Mouse (Mus musculus) liver, embryonic 14.5 days (tissue): ENCODE measurements at regions not wholly inside any gene's neighbourhood (a gene's known extent, or its start where the extent isn't known, plus 50 kb on each side); places are given as distances from the start of the nearest gene placed in this dataset.
A peak's percentile ranks its signal among the peaks of the same experiment; 100 is the strongest.

Experiments
- ATAC-seq: fragments of 200-750 bp; cut with Nextera tagmentation; 2 replicates; pipeline ENCODE4 v1.8.0; 2017; ENCODE audit warnings: moderate number of reproducible peaks, mild to moderate bottlenecking, moderate library complexity; ENCODE audit not compliant: insufficient read depth
- DNase-seq, 3 experiments: peaks; one replicate each; pipeline ENCODE4 v3.0.0-alpha.2; 2012 to 2013; ENCODE audit warnings: low read depth in 3 of 3, low spot score in 3 of 3
- H3K27ac ChIP-seq: fragments of 300-500 bp; sonication (generic); 2 replicates; pipeline ENCODE4 v1.5.1; 2014; ENCODE audit warnings: moderate library complexity, mild to moderate bottlenecking, control low read depth, inconsistent platforms
- H3K27me3 ChIP-seq: fragments of 300-500 bp; sonication (generic); 2 replicates; pipeline ENCODE4 v1.6.1; 2014; ENCODE audit warnings: mild to moderate bottlenecking, low read length, moderate library complexity; ENCODE audit not compliant: control insufficient read depth, insufficient read depth
- H3K36me3 ChIP-seq: fragments of 300-500 bp; sonication (generic); replicated peaks from 2 replicates; pipeline ENCODE4 v1.6.1; 2014; ENCODE audit warnings: low read depth; ENCODE audit not compliant: control insufficient read depth, insufficient read depth
- H3K4me1 ChIP-seq, 2 experiments: fragments of 200-500 bp in 1 of 2; fragments of 300-500 bp in 1 of 2; sonication (generic) in 1 of 2; replicated peaks; 2 replicates each; pipeline ENCODE4 v1.6.1; 2012 to 2014; ENCODE audit warnings: antibody characterized with exemption in 1 of 2, inconsistent platforms in 1 of 2, low read length in 1 of 2; ENCODE audit not compliant: control insufficient read depth in 2 of 2, insufficient read depth in 2 of 2
- H3K4me2 ChIP-seq: fragments of 300-500 bp; sonication (generic); 2 replicates; pipeline ENCODE4 v1.6.1; 2014; ENCODE audit warnings: low read depth, mild to moderate bottlenecking, control low read depth, moderate library complexity
- H3K4me3 ChIP-seq, 2 experiments: fragments of 200-500 bp in 1 of 2; fragments of 300-500 bp in 1 of 2; sonication (generic) in 1 of 2; 2 replicates each; pipeline ENCODE4 v1.5.1; 2012 to 2014; ENCODE audit warnings: low read depth in 2 of 2, low read length in 2 of 2, mild to moderate bottlenecking in 2 of 2, control low read depth in 1 of 2, inconsistent platforms in 1 of 2, moderate library complexity in 1 of 2; ENCODE audit not compliant: insufficient read depth in 1 of 2
- H3K9ac ChIP-seq: fragments of 300-500 bp; sonication (generic); replicated peaks from 2 replicates; pipeline ENCODE4 v1.6.1; 2014; ENCODE audit warnings: mild to moderate bottlenecking, control low read depth, moderate library complexity
- H3K9me3 ChIP-seq: fragments of 300-500 bp; sonication (generic); 2 replicates; pipeline ENCODE4 v1.6.1; 2016; ENCODE audit warnings: low read length, mixed read lengths; ENCODE audit not compliant: control insufficient read depth
- CTCF ChIP-seq: IDR thresholded peaks from 2 replicates; pipeline ENCODE4 v1.5.1; 2016; ENCODE audit warnings: antibody characterized with exemption, low read depth, control low read depth
- EP300 ChIP-seq: IDR thresholded peaks from 2 replicates; pipeline ENCODE4 v1.6.1; 2016; ENCODE audit warnings: antibody characterized with exemption, low read depth
- WGBS: fragments of 180-500 bp; shearing (Covaris S2); extraction: QIAGEN DNeasy Blood & Tissue Kit; methylation state at CpG from one replicate; pipeline ENCODE4 v1.1.7; 2014; ENCODE audit not compliant: insufficient replicate concordance; 5-methylcytosine and 5-hydroxymethylcytosine counted together

GRCm38 (mm10) chr1:14589905-14590304 lies 1503.2 kb downstream of the 4930444P10Rik start:
- no peak overlapping the region for H3K4me3 ChIP-seq
- H3K9ac ChIP-seq: no peak overlapping the region
- H3K36me3 ChIP-seq: no peaks in the 10 kb centered on the region
- no peaks in the 10 kb centered on the region for H3K4me1 ChIP-seq
- H3K27me3 ChIP-seq: no peaks in the 10 kb centered on the region
- H3K27ac ChIP-seq: no peak overlapping the region
- no peak for ATAC-seq
- TF ChIP-seq EP300 (no peak), CTCF (no peak)
- WGBS: 63% methylated on average over 5 of the region's 5 CpGs
- no peak for DNase-seq
- no peaks in the 10 kb centered on the region for H3K9me3 ChIP-seq
- no peak overlapping the region for H3K4me2 ChIP-seq

GRCm38 (mm10) chr1:14579376-14579775 lies 1513.7 kb downstream of the 4930444P10Rik start:
- Histone ChIP-seq H3K27ac (no peak overlapping the region), H3K9me3 (no peaks in the 10 kb centered on the region), H3K4me2 (no peak overlapping the region), H3K36me3 (no peaks in the 10 kb centered on the region), H3K4me1 (no peaks in the 10 kb centered on the region), H3K9ac (no peak overlapping the region), H3K4me3 (no peak overlapping the region), H3K27me3 (no peaks in the 10 kb centered on the region)
- ATAC-seq (no peak), DNase-seq (no peak)
- 13% methylated on average over 1 of the region's 1 CpGs for WGBS
- TF ChIP-seq EP300 (no peak), CTCF (no peak)

DNA sequence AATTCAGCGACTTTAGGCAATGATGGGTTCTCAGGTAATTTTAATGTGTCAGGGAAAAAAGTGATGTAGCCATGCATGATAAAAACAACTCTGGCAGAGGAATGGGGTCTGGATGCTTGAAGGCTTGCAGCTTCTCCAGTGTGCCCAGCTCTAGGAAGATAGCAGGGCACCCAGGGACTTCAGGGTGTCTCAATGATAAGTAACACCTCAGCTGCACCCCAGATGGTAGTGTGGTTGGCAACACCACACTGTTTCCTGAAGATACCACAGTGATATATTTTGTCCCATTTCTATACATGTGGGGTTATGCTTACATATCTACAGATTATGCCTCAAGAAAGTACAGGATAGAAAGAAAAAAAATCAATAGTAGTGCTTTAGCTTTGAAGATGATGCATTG lies 1516.9 kb downstream of the 4930444P10Rik start:
- Histone ChIP-seq H3K27ac (no peak overlapping the region), H3K9me3 (no peaks in the 10 kb centered on the region), H3K27me3 (no peaks in the 10 kb centered on the region), H3K36me3 (no peaks in the 10 kb centered on the region), H3K4me2 (no peak overlapping the region), H3K4me3 (no peak overlapping the region), H3K4me1 (no peaks in the 10 kb centered on the region), H3K9ac (no peak overlapping the region)
- TF ChIP-seq EP300: no peak
- no peak for TF ChIP-seq CTCF
- DNase-seq (no peak), ATAC-seq (no peak)
- WGBS: 60% methylated on average over 1 of the region's 1 CpGs

- no peaks in the 10 kb centered on the region for H3K27me3 ChIP-seq
- no peak overlapping the region for H3K9ac ChIP-seq
- no peak overlapping the region for H3K4me2 ChIP-seq
- no peak overlapping the region for H3K4me3 ChIP-seq
- no peaks in the 10 kb centered on the region for H3K9me3 ChIP-seq
- no peaks in the 10 kb centered on the region for H3K36me3 ChIP-seq
- TF ChIP-seq EP300 (no peak), CTCF (peak; percentile 23; the same call in 1 of the 2 replicates)
- no peak for DNase-seq
- H3K4me1 ChIP-seq: no peaks in the 10 kb centered on the region
- no peak for ATAC-seq
- WGBS: 27% methylated on average over 5 of the region's 5 CpGs
- no peak overlapping the region for H3K27ac ChIP-seq
Observed at GRCm38 (mm10) chr1:14570562-14570981, 1522.6 kb downstream of the 4930444P10Rik start.

- no peak overlapping the region for H3K9ac ChIP-seq
- H3K27ac ChIP-seq: no peak overlapping the region
- no peaks in the 10 kb centered on the region for H3K27me3 ChIP-seq
- DNase-seq (no peak), ATAC-seq (no peak)
- H3K4me2 ChIP-seq: no peak overlapping the region
- no peak overlapping the region for H3K4me3 ChIP-seq
- WGBS: 55% methylated on average over 3 of the region's 3 CpGs
- no peaks in the 10 kb centered on the region for H3K9me3 ChIP-seq
- H3K4me1 ChIP-seq: no peaks in the 10 kb centered on the region
- H3K36me3 ChIP-seq: no peaks in the 10 kb centered on the region
- no peak for TF ChIP-seq CTCF
- TF ChIP-seq EP300: no peak
Observed at GRCm38 (mm10) chr1:14570113-14570512, 1523.0 kb downstream of the 4930444P10Rik start.

DNA sequence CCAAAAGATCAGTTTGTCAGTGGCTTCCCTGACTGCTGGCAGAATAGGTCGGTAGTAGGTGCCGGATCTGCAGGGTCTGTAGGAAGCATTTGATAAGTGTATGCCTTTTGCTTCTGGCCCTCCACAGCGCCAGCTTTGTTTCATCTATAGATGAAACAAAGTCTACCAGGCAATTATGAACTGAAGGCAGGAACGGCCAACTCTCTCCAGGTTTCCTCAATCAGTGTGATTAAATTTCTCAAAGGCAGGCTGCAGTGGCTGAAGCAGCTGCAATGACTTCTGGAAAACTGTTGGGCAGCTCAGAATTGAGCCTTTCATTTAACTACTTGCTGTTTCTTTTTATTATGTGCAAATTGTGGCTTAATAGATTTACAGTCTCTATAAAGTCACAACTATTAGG lies 1526.1 kb downstream of the 4930444P10Rik start:
- TF ChIP-seq EP300 (no peak), CTCF (no peak)
- Histone ChIP-seq H3K4me2 (no peak overlapping the region), H3K4me3 (no peak overlapping the region), H3K4me1 (no peaks in the 10 kb centered on the region), H3K9ac (no peak overlapping the region), H3K9me3 (no peaks in the 10 kb centered on the region), H3K27ac (no peak overlapping the region), H3K36me3 (no peaks in the 10 kb centered on the region), H3K27me3 (no peaks in the 10 kb centered on the region)
- 50% methylated on average over 4 of the region's 4 CpGs for WGBS
- DNase-seq: no peak
- ATAC-seq: no peak
